Mouse (Mus musculus) heart, adult 11 months (tissue): ENCODE measurements at regions not wholly inside any gene's neighbourhood (a gene's known extent, or its start where the extent isn't known, plus 50 kb on each side); places are given as distances from the start of the nearest gene placed in this dataset.

Experiments
- DNase-seq: peaks from one replicate; pipeline ENCODE4 v3.0.0; 2022

DNA sequence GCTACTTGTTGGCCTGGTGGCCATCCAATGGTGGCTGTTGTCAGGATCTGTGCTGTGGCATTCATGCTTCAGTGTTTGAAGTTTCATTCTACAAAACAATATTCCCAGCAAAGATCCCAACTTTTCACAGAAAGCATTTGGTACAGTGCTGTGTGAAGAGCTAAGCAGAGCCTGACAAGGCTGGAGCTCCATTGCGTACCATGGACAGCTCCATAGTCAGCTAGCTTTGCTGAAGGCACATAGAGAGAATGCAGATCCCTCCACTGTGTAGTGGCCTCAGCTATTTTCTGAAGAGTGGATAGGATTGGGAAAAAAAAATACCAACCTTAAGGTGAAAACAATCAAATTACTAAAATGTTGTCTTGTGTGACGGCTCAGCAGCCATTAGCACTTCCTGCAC is 50.5 kb upstream of the Zfp746 start:
- DNase-seq, result peak; percentile 21
